Mouse (Mus musculus): Measurements from ENCODE around the gene Gm3336. TPM values are rescaled to one million over a fixed set of nuclear protein-coding genes. Genes with fewer than 3 reads are reported as not detected.

Gm3336 gene
- polyA plus RNA-seq, 1 experiment: 0.92 TPM

- TF ChIP-seq CTCF (IDR thresholded peaks at IDR 0.05; ENCODE audit: extremely low read depth, insufficient read depth, insufficient read length, insufficient replicate concordance) (no peak), POLR2A (IDR thresholded peaks at IDR 0.05; ENCODE audit: low read depth, low read length) (peak; percentile 99)
- peak within 1 kb of the TSS; percentile 87 for H3K4me3 ChIP-seq (ENCODE audit: extremely low read depth, insufficient read depth, insufficient read length)
- H3K4me1 ChIP-seq (ENCODE audit: control insufficient read depth, insufficient read depth, insufficient read length): peaks cover 45% of the 10 kb centered on the region
- H3K27ac ChIP-seq (ENCODE audit: insufficient read depth, low read length): peak within 1 kb of the TSS; percentile 98
- no peaks in the 10 kb centered on the region for H3K27me3 ChIP-seq (ENCODE audit: control insufficient read depth, insufficient read depth, low read length)
- WGBS: under 1% methylated on average over 61 of the region's 69 CpGs
- peaks cover 11% of the 10 kb centered on the region for H3K36me3 ChIP-seq (ENCODE audit: control insufficient read depth, insufficient read depth, low read length)
- DNase-seq (ENCODE audit: low read depth in 1 of 2, low spot score in 2 of 2): peak; percentile 98 to 100
Measured at GRCm38 (mm10) chr8:70698310-70699109, 19.8 kb upstream of the Gm3336 start, which contains the start of gene Jund. Jund (plus strand) TSS chr8:70698949.

GRCm38 (mm10) chr8:70699116-70699833, 19.1 kb upstream of the Gm3336 start:
- H3K4me1 ChIP-seq (ENCODE audit: control insufficient read depth, insufficient read depth, insufficient read length): peaks cover 39% of the 10 kb centered on the region
- peak overlapping the region; percentile 87 for H3K4me3 ChIP-seq (ENCODE audit: extremely low read depth, insufficient read depth, insufficient read length)
- H3K36me3 ChIP-seq (ENCODE audit: control insufficient read depth, insufficient read depth, low read length): peaks cover 11% of the 10 kb centered on the region
- no peaks in the 10 kb centered on the region for H3K27me3 ChIP-seq (ENCODE audit: control insufficient read depth, insufficient read depth, low read length)
- peak overlapping the region; percentile 98 for H3K27ac ChIP-seq (ENCODE audit: insufficient read depth, low read length)
- TF ChIP-seq POLR2A (IDR thresholded peaks at IDR 0.05; ENCODE audit: low read depth, low read length): no peak
- no peak for TF ChIP-seq CTCF (IDR thresholded peaks at IDR 0.05; ENCODE audit: extremely low read depth, insufficient read depth, insufficient read length, insufficient replicate concordance)
- peak in 1 of 2 experiments; percentile 55 for DNase-seq (ENCODE audit: low read depth in 1 of 2, low spot score in 2 of 2)
- WGBS: under 1% methylated on average over 89 of the region's 89 CpGs

GRCm38 (mm10) chr8:70699834-70700554, 18.3 kb upstream of the Gm3336 start:
- TF ChIP-seq CTCF (IDR thresholded peaks at IDR 0.05; ENCODE audit: extremely low read depth, insufficient read depth, insufficient read length, insufficient replicate concordance): no peak
- peak; percentile 24 for TF ChIP-seq POLR2A (IDR thresholded peaks at IDR 0.05; ENCODE audit: low read depth, low read length)
- WGBS: under 1% methylated on average over 58 of the region's 59 CpGs
- Histone ChIP-seq H3K27ac (ENCODE audit: insufficient read depth, low read length) (peak overlapping the region; percentile 98), H3K4me3 (ENCODE audit: extremely low read depth, insufficient read depth, insufficient read length) (peak overlapping the region; percentile 87), H3K36me3 (ENCODE audit: control insufficient read depth, insufficient read depth, low read length) (peaks cover 11% of the 10 kb centered on the region), H3K4me1 (ENCODE audit: control insufficient read depth, insufficient read depth, insufficient read length) (peaks cover 37% of the 10 kb centered on the region), H3K27me3 (ENCODE audit: control insufficient read depth, insufficient read depth, low read length) (no peaks in the 10 kb centered on the region)
- peak in 1 of 2 experiments; percentile 77 for DNase-seq (ENCODE audit: low read depth in 1 of 2, low spot score in 2 of 2)

- TF ChIP-seq POLR2A (IDR thresholded peaks at IDR 0.05; ENCODE audit: low read depth, low read length) (no peak; the same call in 1 of the 2 replicates), CTCF (IDR thresholded peaks at IDR 0.05; ENCODE audit: extremely low read depth, insufficient read depth, insufficient read length, insufficient replicate concordance) (peak; percentile 91)
- peaks cover 11% of the 10 kb centered on the region for H3K36me3 ChIP-seq (ENCODE audit: control insufficient read depth, insufficient read depth, low read length)
- DNase-seq (ENCODE audit: low read depth in 1 of 2, low spot score in 2 of 2): peak; percentile 89 to 91
- peak overlapping the region; percentile 87 for H3K4me3 ChIP-seq (ENCODE audit: extremely low read depth, insufficient read depth, insufficient read length)
- no peaks in the 10 kb centered on the region for H3K27me3 ChIP-seq (ENCODE audit: control insufficient read depth, insufficient read depth, low read length)
- WGBS: under 1% methylated on average over 20 of the region's 20 CpGs
- H3K27ac ChIP-seq (ENCODE audit: insufficient read depth, low read length): peak overlapping the region; percentile 98
- peaks cover 31% of the 10 kb centered on the region for H3K4me1 ChIP-seq (ENCODE audit: control insufficient read depth, insufficient read depth, insufficient read length)
Measured at GRCm38 (mm10) chr8:70700555-70700922, 17.8 kb upstream of the Gm3336 start.

GRCm38 (mm10) chr8:70701048-70701981, 17.0 kb upstream of the Gm3336 start:
- Histone ChIP-seq H3K36me3 (ENCODE audit: control insufficient read depth, insufficient read depth, low read length) (peaks cover 11% of the 10 kb centered on the region), H3K27ac (ENCODE audit: insufficient read depth, low read length) (no peak overlapping the region), H3K27me3 (ENCODE audit: control insufficient read depth, insufficient read depth, low read length) (no peaks in the 10 kb centered on the region), H3K4me3 (ENCODE audit: extremely low read depth, insufficient read depth, insufficient read length) (peak overlapping the region; percentile 36), H3K4me1 (ENCODE audit: control insufficient read depth, insufficient read depth, insufficient read length) (peaks cover 24% of the 10 kb centered on the region)
- no peak for TF ChIP-seq POLR2A (IDR thresholded peaks at IDR 0.05; ENCODE audit: low read depth, low read length)
- TF ChIP-seq CTCF (IDR thresholded peaks at IDR 0.05; ENCODE audit: extremely low read depth, insufficient read depth, insufficient read length, insufficient replicate concordance): no peak
- DNase-seq (ENCODE audit: low read depth in 1 of 2, low spot score in 2 of 2): no peak
- WGBS: 49% methylated on average over 10 of the region's 10 CpGs
